Mouse (Mus musculus) MEL (cell line): ENCODE measurements around the gene Dbn1.

Source experiments
- CTCF ChIP-seq, 3 experiments: IDR thresholded peaks in 2 of 3; conservative IDR thresholded peaks in 1 of 3; 2 replicates each; pipeline ENCODE4 v1.5.1; 2011 to 2012; ENCODE audit warnings: low read length in 3 of 3, low read depth in 2 of 3, mild to moderate bottlenecking in 2 of 3, improper control_type of control experiment in 1 of 3, inconsistent platforms in 1 of 3, mixed read lengths in 1 of 3, moderate library complexity in 1 of 3; ENCODE audit not compliant: control insufficient read depth in 1 of 3, insufficient read depth in 1 of 3, poor library complexity in 1 of 3, severe bottlenecking in 1 of 3
- EP300 ChIP-seq, 2 experiments: IDR thresholded peaks; 2 replicates each; pipeline ENCODE4 v1.6.1; 2011; ENCODE audit warnings: improper control_type of control experiment in 2 of 2, low read length in 2 of 2, low read depth in 1 of 2, mild to moderate bottlenecking in 1 of 2
- GATA1 ChIP-seq: IDR thresholded peaks from 2 replicates; pipeline ENCODE4 v1.6.1; 2011; ENCODE audit warnings: low read depth, low read length, improper control_type of control experiment
- JUND ChIP-seq: IDR thresholded peaks from 2 replicates; pipeline ENCODE4 v1.6.1; 2011; ENCODE audit warnings: low read depth, mild to moderate bottlenecking, improper control_type of control experiment, low read length
- KAT2A ChIP-seq: conservative IDR thresholded peaks from 2 replicates; pipeline ENCODE4 v1.6.1; 2012; ENCODE audit warnings: low read depth, low read length, improper control_type of control experiment, inconsistent platforms
- POLR2A ChIP-seq, 2 experiments: IDR thresholded peaks; 2 replicates each; pipeline ENCODE4 v1.6.1; 2011 to 2012; ENCODE audit warnings: low read length in 2 of 2, mild to moderate bottlenecking in 2 of 2, control low read depth in 1 of 2, improper control_type of control experiment in 1 of 2, low read depth in 1 of 2, moderate library complexity in 1 of 2; ENCODE audit not compliant: control insufficient read depth in 1 of 2, insufficient read depth in 1 of 2, poor library complexity in 1 of 2
- SMC3 ChIP-seq: IDR thresholded peaks from 2 replicates; pipeline ENCODE4 v1.6.1; 2011; ENCODE audit warnings: low read depth, low read length, improper control_type of control experiment
- UBTF ChIP-seq: IDR thresholded peaks from 2 replicates; pipeline ENCODE4 v1.6.1; 2012; ENCODE audit warnings: low read depth, mild to moderate bottlenecking, inconsistent platforms, low read length, improper control_type of control experiment, moderate library complexity, borderline replicate concordance; ENCODE audit not compliant: insufficient read depth
- USF2 ChIP-seq, 2 experiments: IDR thresholded peaks; 2 replicates each; pipeline ENCODE4 v1.6.1; 2011 to 2012; ENCODE audit warnings: improper control_type of control experiment in 2 of 2, low read length in 2 of 2, borderline replicate concordance in 1 of 2, inconsistent platforms in 1 of 2, low read depth in 1 of 2, mild to moderate bottlenecking in 1 of 2; ENCODE audit not compliant: insufficient read depth in 1 of 2

- no peak for TF ChIP-seq SMC3
- no peak for TF ChIP-seq POLR2A (IDR thresholded peaks at IDR 0.05; ENCODE audit: control insufficient read depth in 1 of 2, insufficient read depth in 1 of 2, low read depth in 1 of 2, low read length in 2 of 2, poor library complexity in 1 of 2)
- no peak for TF ChIP-seq GATA1
- TF ChIP-seq UBTF, result no peak
- TF ChIP-seq USF2 (IDR thresholded peaks at IDR 0.05; ENCODE audit: borderline replicate concordance in 1 of 2, insufficient read depth in 1 of 2, low read depth in 1 of 2, low read length in 2 of 2), result no peak
- TF ChIP-seq EP300 (IDR thresholded peaks at IDR 0.05; ENCODE audit: low read depth in 1 of 2, low read length in 2 of 2), result no peak
- no peak for TF ChIP-seq JUND
- no peak for TF ChIP-seq KAT2A
- TF ChIP-seq CTCF (IDR thresholded peaks at IDR 0.05 in 2 of 3, conservative IDR thresholded peaks at IDR 0.05 in 1 of 3; ENCODE audit: control insufficient read depth in 1 of 3, insufficient read depth in 1 of 3, low read depth in 2 of 3, low read length in 3 of 3, poor library complexity in 1 of 3, severe bottlenecking in 1 of 3), result no peak
These were observed 11.7 kb downstream of the Dbn1 start for GRCm38 (mm10) chr13:55476256-55476655.
